16 mouse cellular contexts compared by ENCODE assay signal in the genomic region with DNA sequence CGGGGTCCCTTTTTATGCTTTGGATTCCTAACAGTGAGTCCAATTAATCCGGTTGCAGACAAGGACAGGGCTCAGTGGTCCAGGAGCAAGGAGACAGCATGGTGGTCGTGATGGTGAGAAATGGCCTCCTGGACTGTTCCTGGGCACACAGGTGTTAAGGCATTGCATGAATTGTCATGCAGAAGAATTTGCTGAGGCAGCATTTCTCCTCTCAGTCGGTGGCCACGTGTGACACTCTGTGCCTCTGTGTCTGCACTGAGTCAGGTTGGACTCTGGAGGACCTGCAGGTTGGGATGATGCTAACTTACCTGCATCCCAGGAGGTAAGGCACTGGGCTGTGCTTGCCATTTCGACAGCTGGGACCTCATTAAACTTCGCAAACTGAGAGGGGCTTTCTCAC.
"Had no signal": no experiment of that assay in that cellular context is flagged by ENCODE, and none has a peak within 500 bp of the region (broad histone marks: within the 10 kb centered on the region; RNA-seq: fewer than 3 reads in every experiment).

No protein-coding gene starts in this region.

- H3K36me3 ChIP-seq: neural tube, embryonic 13.5 days; neural tube, embryonic 15.5 days; stomach, embryonic 15.5 days had no signal

- H3K9ac ChIP-seq: neural tube, embryonic 13.5 days; neural tube, embryonic 15.5 days; stomach, embryonic 15.5 days had no signal

- H3K27ac ChIP-seq: neural tube, embryonic 13.5 days; neural tube, embryonic 15.5 days; stomach, embryonic 15.5 days; stomach, postnatal 0 days had no signal

- H3K9me3 ChIP-seq: neural tube, embryonic 13.5 days; neural tube, embryonic 15.5 days; stomach, embryonic 15.5 days had no signal

- H3K27me3 ChIP-seq: neural tube, embryonic 13.5 days; neural tube, embryonic 15.5 days; stomach, embryonic 15.5 days had no signal

- DNase-seq: retina, postnatal 1 day; right cerebral cortex, adult 18-20 months; right cerebral cortex, postnatal 14 days; right cerebral cortex, postnatal 25 days; right cerebral cortex, postnatal 4 days; spleen, adult 18-20 months; thymus, adult 18-20 months; thymus, adult 2 months; thymus, postnatal 14 days; thymus, postnatal 25 days; thymus, postnatal 36 days; thymus, postnatal 4 days had no signal

- H3K4me2 ChIP-seq: neural tube, embryonic 13.5 days; neural tube, embryonic 15.5 days; stomach, embryonic 15.5 days had no signal

- H3K4me3 ChIP-seq: neural tube, embryonic 13.5 days; neural tube, embryonic 15.5 days; stomach, embryonic 15.5 days had no signal
